Mouse (Mus musculus) lung, postnatal 4 days (tissue): ENCODE data around the gene Kcnip1.

Experiments
- DNase-seq, 2 experiments: peaks; one replicate each; pipeline ENCODE4 v3.0.0; 2021

The Kcnip1 gene

GRCm38 (mm10) chr11:33937641-33938040, 55.3 kb downstream of the Kcnip1 start:
- DNase-seq: no peak

GRCm38 (mm10) chr11:33934286-33934685, 58.7 kb downstream of the Kcnip1 start:
- DNase-seq: no peak

GRCm38 (mm10) chr11:33932386-33933111, 60.4 kb downstream of the Kcnip1 start:
- DNase-seq: no peak

GRCm38 (mm10) chr11:33931836-33932385, 61.0 kb downstream of the Kcnip1 start:
- DNase-seq: peak; percentile 46

- no peak for DNase-seq
Measured at GRCm38 (mm10) chr11:33929412-33929811, 63.5 kb downstream of the Kcnip1 start.

- DNase-seq: peak in 1 of 2 experiments; percentile 48
Measured at GRCm38 (mm10) chr11:33928658-33929057, 64.3 kb downstream of the Kcnip1 start.

- peak in 1 of 2 experiments; percentile 34 for DNase-seq
Measured at GRCm38 (mm10) chr11:33927836-33928235, 65.1 kb downstream of the Kcnip1 start.

GRCm38 (mm10) chr11:33927321-33927720, 65.6 kb downstream of the Kcnip1 start:
- DNase-seq: no peak

GRCm38 (mm10) chr11:33926551-33926950, 66.4 kb downstream of the Kcnip1 start:
- DNase-seq: no peak

- no peak for DNase-seq
Measured at GRCm38 (mm10) chr11:33925778-33926177, 67.2 kb downstream of the Kcnip1 start.

- DNase-seq: no peak
Measured at GRCm38 (mm10) chr11:33923031-33923430, 69.9 kb downstream of the Kcnip1 start.

GRCm38 (mm10) chr11:33921451-33921850, 71.5 kb downstream of the Kcnip1 start:
- no peak for DNase-seq

GRCm38 (mm10) chr11:33919826-33920225, 73.1 kb downstream of the Kcnip1 start:
- DNase-seq: no peak

GRCm38 (mm10) chr11:33918424-33918823, 74.5 kb downstream of the Kcnip1 start:
- no peak for DNase-seq

- peak; percentile 54 to 68 for DNase-seq
Measured at GRCm38 (mm10) chr11:33917574-33917973, 75.4 kb downstream of the Kcnip1 start.

- no peak for DNase-seq
Measured at GRCm38 (mm10) chr11:33914216-33914615, 78.7 kb downstream of the Kcnip1 start.

- no peak for DNase-seq
Measured at GRCm38 (mm10) chr11:33913061-33913460, 79.9 kb downstream of the Kcnip1 start.

- DNase-seq: no peak
Measured at GRCm38 (mm10) chr11:33912151-33912571, 80.8 kb downstream of the Kcnip1 start.

- DNase-seq: no peak
Measured at GRCm38 (mm10) chr11:33910982-33911381, 82.0 kb downstream of the Kcnip1 start.

GRCm38 (mm10) chr11:33908360-33909175, 84.4 kb downstream of the Kcnip1 start:
- no peak for DNase-seq

GRCm38 (mm10) chr11:33903494-33903893, 89.5 kb downstream of the Kcnip1 start:
- no peak for DNase-seq

- no peak for DNase-seq
Measured at GRCm38 (mm10) chr11:33902377-33902776, 90.6 kb downstream of the Kcnip1 start.

- DNase-seq: no peak
Measured at GRCm38 (mm10) chr11:33901783-33902182, 91.2 kb downstream of the Kcnip1 start.

- DNase-seq: no peak
Measured at GRCm38 (mm10) chr11:33891084-33891483, 101.9 kb downstream of the Kcnip1 start.
